Mouse (Mus musculus): ENCODE results near the gene Cd9.
A peak's percentile ranks its signal among the peaks of the same experiment; 100 is the strongest.

DNA sequence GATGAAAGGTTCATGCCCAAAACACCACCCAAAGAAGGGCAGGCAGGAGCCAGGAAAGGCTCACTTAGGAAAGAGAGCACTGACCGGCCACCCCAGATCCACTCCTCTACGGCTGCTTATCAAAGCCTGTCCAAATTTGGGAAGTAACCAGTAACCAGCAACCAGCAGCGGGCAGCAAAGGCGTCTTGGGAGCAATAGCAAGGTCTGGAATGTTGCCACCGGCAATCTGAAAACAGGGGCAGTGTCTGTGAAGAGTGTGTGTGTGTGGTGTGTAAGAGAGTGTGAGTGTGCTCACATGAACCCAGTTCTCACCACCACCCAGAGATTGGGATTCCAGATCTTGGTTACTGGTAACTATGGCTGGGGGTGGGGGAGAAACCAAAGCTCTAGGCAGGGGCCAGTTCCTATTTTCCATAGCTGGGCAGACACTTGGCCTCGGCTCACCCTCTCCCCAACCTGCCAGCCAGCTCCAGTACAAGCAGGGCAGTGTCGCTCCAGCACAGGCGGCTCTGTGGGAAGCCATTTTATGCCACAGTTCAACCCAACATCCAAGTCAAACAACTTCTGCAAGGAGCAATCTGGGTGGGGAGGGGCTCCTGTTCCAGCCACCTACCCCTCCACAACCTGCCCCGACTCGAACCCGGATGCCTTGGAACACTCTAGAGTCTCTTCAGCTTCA, 4.6 kb downstream of the Cd9 start:
- TF ChIP-seq CTCF (IDR thresholded peaks at IDR 0.05; ENCODE audit: low read depth) (peak; percentile 41), EP300 (optimal IDR thresholded peaks at IDR 0.05) (no peak)

Data from stomach, postnatal 0 days (tissue).